Mouse (Mus musculus) ES-CJ7 (cell line): ENCODE data around the gene Snap47.

Experiments
- DNase-seq: peaks from one replicate; pipeline ENCODE4 v3.0.0; 2011; ENCODE audit warnings: low read depth, low spot score

The Snap47 gene

DNA sequence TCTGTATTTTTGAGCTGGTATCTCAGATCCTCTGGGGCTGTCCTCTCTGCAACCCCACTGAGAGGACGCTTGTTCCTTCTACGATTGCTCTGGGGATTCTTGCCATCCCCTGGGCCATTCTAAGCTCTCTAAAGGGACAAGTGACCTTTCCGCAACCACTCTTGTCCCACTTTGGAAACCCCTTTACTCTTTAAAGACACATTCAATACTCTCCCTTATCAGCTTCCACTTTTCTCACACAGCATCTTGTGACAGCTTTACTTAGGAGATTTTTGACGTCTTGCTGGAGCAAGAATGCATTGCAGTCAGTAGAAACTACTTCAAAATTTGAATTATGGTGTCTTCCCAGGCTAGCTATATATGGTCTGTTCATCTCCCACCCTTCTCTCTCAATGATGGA lies at the start of gene Snap47:
Gene Snap47 (minus strand): TSS at position 101 of the 400 bp plus-strand sequence.
- DNase-seq: no peak

- DNase-seq: peak; percentile 58
Observed at GRCm38 (mm10) chr11:59497747-59498146, 46.8 kb upstream of the Snap47 start.

DNA sequence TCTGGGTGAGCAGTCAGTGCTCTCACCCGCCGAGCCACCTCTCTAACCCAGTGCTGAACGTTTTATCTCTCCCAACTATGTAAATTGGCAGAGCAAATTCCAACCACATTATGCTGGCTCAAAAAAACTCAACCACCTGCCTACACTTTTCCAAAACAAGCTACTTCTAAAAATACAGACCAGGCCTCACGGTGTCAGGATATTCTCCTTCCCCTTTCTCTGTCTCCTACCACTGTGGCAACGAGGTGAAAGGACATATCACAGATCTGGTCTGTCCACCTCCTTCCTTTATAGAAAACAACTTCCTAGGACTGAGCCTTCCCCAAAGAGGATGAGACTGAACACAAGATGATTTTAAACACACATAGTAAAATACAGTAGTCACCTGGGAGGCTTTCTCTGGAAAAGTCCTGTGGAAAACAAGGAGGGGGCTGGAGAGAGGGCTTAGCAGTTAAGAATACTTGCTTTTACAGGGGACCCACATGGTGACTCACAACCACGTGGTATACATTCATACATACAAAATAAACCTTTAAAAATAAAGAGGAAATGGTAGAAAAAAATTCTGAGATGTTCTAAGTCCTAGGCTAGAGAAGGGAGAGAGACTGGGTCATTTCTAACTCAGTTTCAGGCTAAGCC lies 45.8 kb upstream of the Snap47 start:
- no peak for DNase-seq

DNA sequence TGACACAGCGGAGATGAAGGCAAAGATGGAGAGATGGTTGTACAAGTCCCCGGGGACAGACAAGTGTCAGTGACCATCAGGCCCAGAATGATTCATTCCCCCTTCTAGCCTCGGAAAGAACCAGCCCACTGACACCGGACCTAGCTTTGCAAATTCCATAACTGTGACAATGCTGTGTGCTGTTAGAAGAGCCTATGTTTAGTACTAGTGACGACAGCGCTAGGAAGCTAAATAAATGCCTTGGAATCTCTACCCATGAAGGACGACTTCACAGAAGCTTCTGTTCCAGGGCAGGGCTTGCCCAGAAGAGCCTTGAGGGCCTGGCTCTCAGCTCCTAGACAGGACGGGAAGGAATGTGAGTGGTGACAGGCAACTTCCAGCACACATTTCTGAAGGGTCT lies 35.2 kb upstream of the Snap47 start:
- DNase-seq: no peak

GRCm38 (mm10) chr11:59485641-59486040 lies 34.7 kb upstream of the Snap47 start:
- DNase-seq: no peak

GRCm38 (mm10) chr11:59483212-59483611 lies 32.2 kb upstream of the Snap47 start:
- DNase-seq: peak; percentile 51

DNA sequence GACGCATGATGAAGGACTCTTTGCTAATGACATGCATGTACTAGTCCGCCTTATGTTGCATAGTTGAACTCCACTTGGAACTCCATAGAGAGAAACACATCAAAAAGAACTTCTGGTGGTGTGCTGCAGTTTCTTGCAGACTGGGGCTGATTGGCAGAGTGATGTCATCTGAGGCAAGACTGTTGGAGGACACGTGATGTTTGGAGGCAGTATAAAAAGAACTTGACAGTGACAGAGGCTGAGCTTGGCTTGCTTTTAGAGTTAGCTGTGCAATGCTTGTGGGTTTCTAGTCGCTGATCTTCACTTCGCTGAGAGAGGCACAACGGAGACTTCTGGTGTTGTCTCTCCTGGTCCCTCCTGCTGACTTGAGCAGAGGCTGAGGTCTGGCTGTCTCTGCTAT lies 26.3 kb upstream of the Snap47 start:
- no peak for DNase-seq

- DNase-seq: peak; percentile 94
Observed at GRCm38 (mm10) chr11:59472326-59472677, 21.3 kb upstream of the Snap47 start, which contains the start of gene Zfp867. Gene Zfp867, minus strand, starts transcription at chr11:59472474.

- peak; percentile 29 for DNase-seq
Observed at GRCm38 (mm10) chr11:59471413-59472325, 20.7 kb upstream of the Snap47 start.

DNA sequence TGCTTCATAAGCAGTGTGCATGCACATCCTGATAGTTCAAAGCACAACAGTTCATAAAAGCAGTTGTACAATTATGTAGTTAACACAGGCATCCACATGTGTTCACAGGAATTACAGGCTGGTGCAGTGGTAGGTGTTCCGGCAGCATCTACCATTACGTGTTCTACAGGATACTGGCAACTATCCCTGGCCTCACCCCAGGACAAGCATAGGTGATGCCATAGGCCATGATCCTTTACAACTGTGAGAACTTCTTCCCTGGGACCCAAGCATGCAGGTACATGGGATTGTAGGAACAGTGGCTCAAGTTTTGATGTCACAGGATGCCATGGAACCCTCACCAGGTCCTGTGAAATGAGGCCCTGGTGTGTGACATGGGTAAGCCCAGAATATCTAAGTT lies 9.5 kb upstream of the Snap47 start:
- DNase-seq: no peak

- peak; percentile 86 for DNase-seq
Observed at GRCm38 (mm10) chr11:59458973-59459372, 8.0 kb upstream of the Snap47 start.

DNA sequence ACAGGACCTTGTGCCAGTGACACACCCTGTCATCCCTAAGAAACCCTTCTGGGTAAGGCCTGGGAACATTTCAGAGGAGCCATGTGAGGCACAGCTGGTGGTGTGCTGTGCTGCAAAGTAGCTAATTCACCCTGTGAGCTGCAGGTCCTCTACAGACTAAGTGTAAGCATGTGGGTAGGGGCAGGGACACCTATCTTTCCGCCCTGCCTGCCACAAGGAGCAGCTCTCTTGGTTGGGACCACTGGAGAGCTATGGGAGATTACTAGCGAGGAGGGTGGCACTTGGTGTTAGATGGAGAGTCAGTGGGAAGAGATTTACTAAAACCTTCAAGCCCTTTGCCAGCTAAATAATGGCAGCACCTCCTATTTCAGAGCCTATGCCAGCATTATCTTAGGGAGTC lies 5.9 kb upstream of the Snap47 start:
- no peak for DNase-seq

GRCm38 (mm10) chr11:59456346-59456745 lies 5.4 kb upstream of the Snap47 start:
- no peak for DNase-seq

- DNase-seq: peak; percentile 29
Observed at GRCm38 (mm10) chr11:59450230-59450771, 685 bp downstream of the Snap47 start.

DNA sequence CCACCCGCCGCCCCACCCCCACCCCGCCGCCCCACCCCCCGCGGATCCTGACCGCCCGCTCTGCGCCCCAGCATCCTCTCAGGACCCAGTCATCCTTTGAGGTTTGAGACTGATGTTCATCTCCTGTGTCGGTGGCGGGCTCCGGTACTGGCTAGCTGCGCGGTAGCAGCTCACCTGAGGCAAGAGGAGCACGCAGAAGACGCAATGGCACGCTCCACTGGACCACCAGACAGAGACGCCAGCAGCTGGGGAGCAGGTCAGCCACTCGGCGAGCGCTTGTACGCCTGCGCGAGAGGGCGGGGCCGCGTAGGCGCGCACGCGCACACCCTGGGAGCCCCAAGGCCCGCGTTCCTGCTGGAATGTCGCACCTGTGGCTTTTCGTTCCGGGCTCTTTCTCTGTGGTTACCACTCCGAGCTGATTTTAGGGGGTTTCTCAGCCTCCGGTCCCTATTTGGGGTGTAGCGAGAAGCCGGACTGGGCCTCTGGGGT lies 1.2 kb downstream of the Snap47 start, which contains the start of gene Jmjd4:
Gene Jmjd4 (plus strand): TSS at position 305 of the 489 bp plus-strand sequence.
- DNase-seq: peak; percentile 97

DNA sequence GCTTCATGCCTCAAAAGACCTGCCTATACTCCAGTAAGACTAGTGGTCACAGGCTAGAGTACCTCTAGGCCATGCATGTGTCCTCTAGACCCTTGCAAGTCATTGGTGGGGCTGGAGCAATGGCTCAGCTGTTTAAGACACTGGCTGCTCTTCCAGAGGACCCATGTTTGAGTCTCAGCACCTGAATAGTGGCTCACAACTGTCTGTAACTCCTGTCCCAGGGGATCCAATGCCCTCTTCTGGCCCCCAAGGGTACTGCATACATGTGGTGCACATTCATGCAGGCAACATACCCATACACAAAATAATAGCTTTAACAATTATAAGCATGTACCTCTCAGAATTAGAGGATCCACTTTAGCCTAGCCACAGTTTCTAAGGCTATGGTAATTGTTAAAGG lies 7.9 kb downstream of the Snap47 start:
- DNase-seq: peak; percentile 43

GRCm38 (mm10) chr11:59437954-59438353 lies 13.0 kb downstream of the Snap47 start:
- DNase-seq: no peak

DNA sequence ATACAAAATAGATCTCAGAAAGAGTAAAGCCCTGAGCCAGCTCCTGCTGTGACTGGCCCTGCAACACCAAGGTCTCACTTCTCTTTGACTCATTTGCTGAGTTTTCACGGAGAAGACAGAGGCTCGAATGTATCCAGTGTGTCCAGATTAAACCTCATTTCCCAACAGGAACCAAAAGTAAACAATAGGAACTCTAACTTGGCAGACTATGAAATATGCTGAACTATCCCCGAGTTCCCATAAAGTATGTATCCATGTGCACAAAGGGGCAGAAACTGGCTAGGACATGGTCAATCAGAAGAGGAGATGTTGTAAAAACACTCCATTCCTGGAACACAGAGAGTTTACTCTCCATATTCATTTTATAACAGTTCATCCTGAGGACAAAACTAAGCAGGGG lies 18.7 kb downstream of the Snap47 start:
- no peak for DNase-seq

GRCm38 (mm10) chr11:59429959-59430358 lies 21.0 kb downstream of the Snap47 start:
- no peak for DNase-seq

DNA sequence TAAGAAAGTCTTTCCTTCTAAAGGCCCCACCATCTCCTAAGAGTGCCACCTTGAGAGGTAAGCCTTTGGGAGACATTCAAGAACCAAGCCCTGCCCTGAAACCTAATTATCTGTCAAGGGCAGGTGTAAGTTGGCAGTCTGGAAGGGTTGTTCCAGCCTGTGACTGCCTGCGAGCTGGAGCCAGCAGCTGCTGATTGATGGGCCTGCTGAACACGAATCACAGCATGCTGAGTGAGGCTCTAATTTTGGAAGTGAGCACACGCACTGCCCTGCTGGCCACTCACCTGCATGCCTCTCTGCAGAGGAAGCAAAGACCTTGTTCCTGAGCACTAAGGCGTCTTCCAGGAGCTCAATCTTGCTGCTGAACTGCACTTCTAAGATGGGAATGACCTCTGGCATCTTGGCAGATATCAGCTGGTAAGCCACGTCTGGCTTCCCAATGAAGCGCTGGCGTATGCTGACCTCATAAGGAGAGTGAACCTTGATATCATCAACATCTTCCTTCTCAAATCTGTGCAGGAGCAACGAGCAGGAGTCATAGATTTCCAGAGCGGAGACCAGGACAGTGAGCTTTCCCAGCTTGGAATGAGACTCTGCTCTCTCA lies 22.8 kb downstream of the Snap47 start:
- DNase-seq: no peak

DNA sequence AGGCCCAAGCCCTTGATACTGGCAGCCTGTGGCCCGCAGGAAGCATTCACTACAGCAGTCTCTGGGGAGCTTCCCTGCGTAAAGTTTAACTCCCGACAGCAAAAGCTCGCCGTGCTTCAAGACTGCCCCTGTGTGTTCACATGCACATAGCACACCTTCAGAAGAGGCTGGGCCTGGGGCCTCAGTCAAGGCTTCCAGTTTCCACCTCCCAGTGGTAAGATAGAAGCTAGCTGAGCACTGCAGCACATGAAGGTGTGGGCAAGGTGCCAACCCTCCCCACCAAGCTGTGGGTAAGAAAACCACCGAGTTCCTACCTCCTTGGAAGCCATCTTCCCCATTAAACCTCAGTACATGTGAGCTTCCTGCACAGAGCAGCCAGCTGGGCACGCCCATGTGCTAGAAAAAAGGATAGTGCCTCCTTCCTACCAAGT lies 25.3 kb downstream of the Snap47 start:
- peak; percentile 41 for DNase-seq

GRCm38 (mm10) chr11:59423010-59423588 lies 27.9 kb downstream of the Snap47 start:
- no peak for DNase-seq
